Mouse (Mus musculus): ENCODE measurements around the gene Tmem144. TPM values are rescaled to one million over a fixed set of nuclear protein-coding genes. Genes with fewer than 3 reads are reported as not detected.

Gene Tmem144
- polyA plus RNA-seq, 1 experiment from 2014 or later: 2.2 TPM

DNA sequence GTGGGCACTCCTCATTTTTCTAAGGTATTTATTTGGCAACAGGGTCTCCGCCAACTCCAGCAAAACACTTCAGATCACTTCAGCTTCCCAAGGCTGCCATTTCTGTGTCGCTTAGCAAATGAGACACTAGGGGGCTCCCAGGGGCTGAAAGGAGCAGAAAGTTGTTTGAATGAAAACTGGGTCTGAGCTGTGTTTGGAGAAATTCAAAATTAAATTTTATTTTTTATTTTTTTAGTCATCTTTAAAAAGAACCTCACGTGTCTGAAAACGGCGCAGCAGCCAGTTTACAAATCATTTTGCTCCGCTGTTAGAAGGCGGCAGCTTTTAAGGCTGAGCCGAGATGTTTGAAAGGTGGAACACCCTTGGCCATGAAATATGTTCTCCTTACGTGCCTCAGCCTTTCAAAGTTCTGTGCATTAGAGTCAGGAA lies 32.2 kb upstream of the Tmem144 start:
- TF ChIP-seq EP300 (optimal IDR thresholded peaks at IDR 0.05) (no peak), CTCF (IDR thresholded peaks at IDR 0.05; ENCODE audit: low read depth) (peak; percentile 84)
- Histone ChIP-seq H3K4me2 (replicated peaks; ENCODE audit: low read depth) (peak overlapping the region; percentile 51), H3K9me3 (ENCODE audit: control insufficient read depth, low read length) (no peaks in the 10 kb centered on the region), H3K27me3 (ENCODE audit: control insufficient read depth, insufficient read depth, low read length) (no peaks in the 10 kb centered on the region), H3K4me3 (ENCODE audit: low read depth, low read length) (peak overlapping the region; percentile 19; the same call in 1 of the 2 replicates), H3K9ac (ENCODE audit: low read length) (no peak overlapping the region), H3K4me1 (replicated peaks; ENCODE audit: control insufficient read depth, insufficient read depth) (no peaks in the 10 kb centered on the region), H3K27ac (replicated peaks) (no peak overlapping the region), H3K36me3 (ENCODE audit: control insufficient read depth, insufficient read depth, low read length) (no peaks in the 10 kb centered on the region)
- ATAC-seq (ENCODE audit: low FRiP score, low TSS enrichment): no peak
- 3% methylated on average over 9 of the region's 9 CpGs for WGBS
- peak; percentile 61 for DNase-seq (ENCODE audit: low spot score)

- ATAC-seq (ENCODE audit: low FRiP score, low TSS enrichment) (no peak), DNase-seq (ENCODE audit: low spot score) (no peak)
- peak within 1 kb of the TSS; percentile 19; the same call in 1 of the 2 replicates for H3K4me3 ChIP-seq (ENCODE audit: low read depth, low read length)
- TF ChIP-seq EP300 (optimal IDR thresholded peaks at IDR 0.05): no peak
- no peak for TF ChIP-seq CTCF (IDR thresholded peaks at IDR 0.05; ENCODE audit: low read depth)
- peak within 1 kb of the TSS; percentile 51 for H3K4me2 ChIP-seq (replicated peaks; ENCODE audit: low read depth)
- no peak within 1 kb of the TSS for H3K27ac ChIP-seq (replicated peaks)
- no peaks in the 10 kb centered on the region for H3K36me3 ChIP-seq (ENCODE audit: control insufficient read depth, insufficient read depth, low read length)
- H3K4me1 ChIP-seq (replicated peaks; ENCODE audit: control insufficient read depth, insufficient read depth): peaks cover 1% of the 10 kb centered on the region; the same call in 1 of the 2 replicates
- 26% methylated on average over 5 of the region's 5 CpGs for WGBS
- H3K27me3 ChIP-seq (ENCODE audit: control insufficient read depth, insufficient read depth, low read length): no peaks in the 10 kb centered on the region
- H3K9me3 ChIP-seq (ENCODE audit: control insufficient read depth, low read length): no peaks in the 10 kb centered on the region
- H3K9ac ChIP-seq (ENCODE audit: low read length): no peak within 1 kb of the TSS
Measured at GRCm38 (mm10) chr3:79884305-79884704, 31.7 kb upstream of the Tmem144 start, which contains the start of gene Fam198b. Fam198b (plus strand) TSS chr3:79884533.

GRCm38 (mm10) chr3:79883092-79883491 lies 30.5 kb upstream of the Tmem144 start:
- Histone ChIP-seq H3K27me3 (ENCODE audit: control insufficient read depth, insufficient read depth, low read length) (no peaks in the 10 kb centered on the region), H3K4me1 (replicated peaks; ENCODE audit: control insufficient read depth, insufficient read depth) (peaks cover 3% of the 10 kb centered on the region; the same call in 1 of the 2 replicates), H3K9me3 (ENCODE audit: control insufficient read depth, low read length) (no peaks in the 10 kb centered on the region), H3K27ac (replicated peaks) (no peak overlapping the region), H3K4me3 (ENCODE audit: low read depth, low read length) (no peak overlapping the region), H3K36me3 (ENCODE audit: control insufficient read depth, insufficient read depth, low read length) (no peaks in the 10 kb centered on the region), H3K4me2 (replicated peaks; ENCODE audit: low read depth) (no peak overlapping the region), H3K9ac (ENCODE audit: low read length) (no peak overlapping the region)
- ATAC-seq (ENCODE audit: low FRiP score, low TSS enrichment) (no peak), DNase-seq (ENCODE audit: low spot score) (peak; percentile 68)
- 33% methylated on average over 7 of the region's 7 CpGs for WGBS
- TF ChIP-seq CTCF (IDR thresholded peaks at IDR 0.05; ENCODE audit: low read depth) (peak; percentile 93), EP300 (optimal IDR thresholded peaks at IDR 0.05) (no peak)

DNA sequence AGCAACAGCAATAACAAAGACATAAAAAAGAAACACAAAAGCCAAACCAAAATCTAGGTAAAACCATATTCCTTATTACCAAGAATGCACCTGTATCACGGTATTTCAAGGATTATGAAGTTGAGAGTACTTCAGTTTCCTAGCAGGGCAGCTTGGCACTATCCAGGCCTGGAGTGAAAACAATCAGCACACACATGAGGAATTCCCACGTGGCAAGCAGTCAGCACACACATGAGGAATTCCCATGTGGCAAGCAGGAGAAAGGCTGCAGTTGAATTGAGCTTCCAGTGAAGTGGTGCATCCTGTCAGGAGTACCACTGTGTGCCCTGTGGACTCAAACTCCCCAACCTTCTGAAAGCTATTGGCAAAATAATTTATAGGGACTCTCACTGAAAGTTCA lies 29.1 kb upstream of the Tmem144 start:
- Histone ChIP-seq H3K4me1 (replicated peaks; ENCODE audit: control insufficient read depth, insufficient read depth) (peaks cover 3% of the 10 kb centered on the region; the same call in 1 of the 2 replicates), H3K9me3 (ENCODE audit: control insufficient read depth, low read length) (no peaks in the 10 kb centered on the region), H3K27ac (replicated peaks) (no peak overlapping the region), H3K9ac (ENCODE audit: low read length) (no peak overlapping the region), H3K27me3 (ENCODE audit: control insufficient read depth, insufficient read depth, low read length) (no peaks in the 10 kb centered on the region), H3K4me3 (ENCODE audit: low read depth, low read length) (no peak overlapping the region), H3K4me2 (replicated peaks; ENCODE audit: low read depth) (no peak overlapping the region), H3K36me3 (ENCODE audit: control insufficient read depth, insufficient read depth, low read length) (no peaks in the 10 kb centered on the region)
- TF ChIP-seq CTCF (IDR thresholded peaks at IDR 0.05; ENCODE audit: low read depth) (no peak), EP300 (optimal IDR thresholded peaks at IDR 0.05) (no peak)
- DNase-seq (ENCODE audit: low spot score) (no peak), ATAC-seq (ENCODE audit: low FRiP score, low TSS enrichment) (no peak)
- 57% methylated on average over 2 of the region's 2 CpGs for WGBS

- no peaks in the 10 kb centered on the region for H3K9me3 ChIP-seq (ENCODE audit: control insufficient read depth, low read length)
- H3K27me3 ChIP-seq (ENCODE audit: control insufficient read depth, insufficient read depth, low read length): no peaks in the 10 kb centered on the region
- no peak for TF ChIP-seq EP300 (optimal IDR thresholded peaks at IDR 0.05)
- TF ChIP-seq CTCF (IDR thresholded peaks at IDR 0.05; ENCODE audit: low read depth): no peak
- H3K27ac ChIP-seq (replicated peaks): no peak overlapping the region
- WGBS: 41% methylated on average over 9 of the region's 9 CpGs
- ATAC-seq (ENCODE audit: low FRiP score, low TSS enrichment) (no peak), DNase-seq (ENCODE audit: low spot score) (peak; percentile 19)
- H3K9ac ChIP-seq (ENCODE audit: low read length): no peak overlapping the region
- H3K4me3 ChIP-seq (ENCODE audit: low read depth, low read length): no peak overlapping the region
- no peaks in the 10 kb centered on the region for H3K36me3 ChIP-seq (ENCODE audit: control insufficient read depth, insufficient read depth, low read length)
- 0 out of 2 replicates have a peak overlapping the region, but pooled peaks have one; percentile 20 for H3K4me2 ChIP-seq (replicated peaks; ENCODE audit: low read depth)
- peaks cover 3% of the 10 kb centered on the region; the same call in 1 of the 2 replicates for H3K4me1 ChIP-seq (replicated peaks; ENCODE audit: control insufficient read depth, insufficient read depth)
Measured at GRCm38 (mm10) chr3:79879246-79879645, 26.7 kb upstream of the Tmem144 start.

DNA sequence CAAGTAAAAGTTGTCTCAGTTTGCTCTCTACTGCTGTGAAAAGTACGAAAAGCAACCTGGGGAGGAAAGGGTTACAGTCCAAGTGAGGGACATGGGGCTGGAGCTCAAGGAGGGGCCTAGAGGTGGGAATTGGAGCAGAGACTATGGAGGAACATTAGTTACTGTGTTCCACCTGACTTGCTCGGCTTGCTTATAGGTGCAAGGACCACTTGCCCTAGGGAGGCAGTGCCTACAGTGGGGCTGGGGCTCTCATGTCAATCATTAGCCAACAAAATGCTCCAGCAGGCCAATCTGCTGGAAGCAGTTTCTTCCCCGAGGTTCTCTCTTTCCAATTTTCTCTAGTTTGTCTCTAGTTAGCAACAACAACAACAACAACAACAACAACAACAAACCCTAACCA lies 25.8 kb upstream of the Tmem144 start:
- TF ChIP-seq EP300 (optimal IDR thresholded peaks at IDR 0.05): no peak
- TF ChIP-seq CTCF (IDR thresholded peaks at IDR 0.05; ENCODE audit: low read depth): no peak
- H3K27ac ChIP-seq (replicated peaks): no peak overlapping the region
- ATAC-seq (ENCODE audit: low FRiP score, low TSS enrichment): no peak
- H3K36me3 ChIP-seq (ENCODE audit: control insufficient read depth, insufficient read depth, low read length): no peaks in the 10 kb centered on the region
- H3K9ac ChIP-seq (ENCODE audit: low read length): no peak overlapping the region
- H3K27me3 ChIP-seq (ENCODE audit: control insufficient read depth, insufficient read depth, low read length): no peaks in the 10 kb centered on the region
- DNase-seq (ENCODE audit: low spot score): no peak
- H3K4me1 ChIP-seq (replicated peaks; ENCODE audit: control insufficient read depth, insufficient read depth): peaks cover 3% of the 10 kb centered on the region; the same call in 1 of the 2 replicates
- 57% methylated on average over 3 of the region's 3 CpGs for WGBS
- H3K4me3 ChIP-seq (ENCODE audit: low read depth, low read length): no peak overlapping the region
- no peak overlapping the region for H3K4me2 ChIP-seq (replicated peaks; ENCODE audit: low read depth)
- H3K9me3 ChIP-seq (ENCODE audit: control insufficient read depth, low read length): no peaks in the 10 kb centered on the region

Data from stomach, postnatal 0 days (tissue).